Mouse (Mus musculus) embryonic facial prominence, embryonic 11.5 days (tissue): ENCODE results near the gene Zbtb43. TPM values are rescaled to one million over a fixed set of nuclear protein-coding genes. Genes with fewer than 3 reads are reported as not detected.

Experiments used
- ATAC-seq: fragments of 200-750 bp; cut with Nextera tagmentation; replicated peaks from 2 replicates; pipeline ENCODE4 v1.8.0; 2017; ENCODE audit warnings: low read depth; ENCODE audit not compliant: insufficient number of reproducible peaks, low FRiP score, low TSS enrichment
- DNase-seq: peaks from one replicate; pipeline ENCODE4 v3.0.0-alpha.2; 2015; ENCODE audit warnings: low spot score
- H3K27ac ChIP-seq: fragments of 300-500 bp; sonication (generic); replicated peaks from 2 replicates; pipeline ENCODE4 v1.5.1; 2014; ENCODE audit warnings: mild to moderate bottlenecking, low read depth, low read length, control low read depth
- H3K27me3 ChIP-seq: fragments of 300-500 bp; sonication (generic); 2 replicates; pipeline ENCODE4 v1.6.1; 2014; ENCODE audit warnings: mild to moderate bottlenecking, low read length, moderate library complexity, mixed read lengths; ENCODE audit not compliant: control insufficient read depth, insufficient read depth
- H3K36me3 ChIP-seq: fragments of 300-500 bp; sonication (generic); replicated peaks from 2 replicates; pipeline ENCODE4 v1.6.1; 2014; ENCODE audit warnings: low read depth, mild to moderate bottlenecking, low read length, moderate library complexity, mixed read lengths; ENCODE audit not compliant: control insufficient read depth, insufficient read depth
- H3K4me1 ChIP-seq: fragments of 300-500 bp; sonication (generic); 2 replicates; pipeline ENCODE4 v1.6.1; 2014; ENCODE audit warnings: low read length, mixed read lengths; ENCODE audit not compliant: control insufficient read depth, insufficient read depth
- H3K4me2 ChIP-seq: fragments of 300-500 bp; sonication (generic); 2 replicates; pipeline ENCODE4 v1.6.1; 2014; ENCODE audit warnings: low read depth, mild to moderate bottlenecking, control low read depth, low read length, moderate library complexity
- H3K4me3 ChIP-seq: fragments of 300-500 bp; sonication (generic); 2 replicates; pipeline ENCODE4 v1.5.1; 2014; ENCODE audit warnings: low read depth, low read length, control low read depth
- H3K9ac ChIP-seq: fragments of 300-500 bp; sonication (generic); replicated peaks from 2 replicates; pipeline ENCODE4 v1.6.1; 2014; ENCODE audit warnings: mild to moderate bottlenecking, control low read depth, low read length
- H3K9me3 ChIP-seq: fragments of 300-500 bp; sonication (generic); replicated peaks from 2 replicates; pipeline ENCODE4 v1.6.1; 2016; ENCODE audit warnings: mild to moderate bottlenecking, low read length, inconsistent platforms, mixed read lengths; ENCODE audit not compliant: control insufficient read depth
- WGBS: fragments of 180-500 bp; shearing (Covaris S2); extraction: QIAGEN DNeasy Blood & Tissue Kit; methylation state at CpG from one replicate; pipeline ENCODE4 v1.1.7; 2014; 5-methylcytosine and 5-hydroxymethylcytosine counted together
- polyA plus RNA-seq: library from polyadenylated mRNA; unstranded; fragments of >200 nt; fragmentation: Nextera tagmentation; extraction: Ambion mirVana; gene quantifications from 2 replicates; pipeline ENCODE4 v1.2.1, GENCODE M21; 2014

Gene Zbtb43
- polyA plus RNA-seq, 1 experiment from 2014 or later = 25.5 TPM

- no peak overlapping the region for H3K4me3 ChIP-seq
- H3K9ac ChIP-seq = no peak overlapping the region
- WGBS = 64% methylated on average over 5 of the region's 5 CpGs
- no peaks in the 10 kb centered on the region for H3K27me3 ChIP-seq
- H3K27ac ChIP-seq = no peak overlapping the region
- peaks cover 3% of the 10 kb centered on the region; the same call in 1 of the 2 replicates for H3K4me1 ChIP-seq
- no peaks in the 10 kb centered on the region; the same call in 1 of the 2 replicates for H3K36me3 ChIP-seq
- ATAC-seq = no peak
- no peaks in the 10 kb centered on the region for H3K9me3 ChIP-seq
- H3K4me2 ChIP-seq = no peak overlapping the region
- no peak for DNase-seq
Observed at GRCm38 (mm10) chr2:33465215-33465614, 3.1 kb downstream of the Zbtb43 start.

GRCm38 (mm10) chr2:33462066-33462465 is 6.3 kb downstream of the Zbtb43 start:
- 88% methylated on average over 7 of the region's 7 CpGs for WGBS
- Histone ChIP-seq H3K27ac (no peak overlapping the region), H3K4me3 (no peak overlapping the region), H3K4me2 (no peak overlapping the region), H3K9ac (no peak overlapping the region), H3K4me1 (no peaks in the 10 kb centered on the region), H3K27me3 (no peaks in the 10 kb centered on the region), H3K36me3 (no peaks in the 10 kb centered on the region; the same call in 1 of the 2 replicates), H3K9me3 (no peaks in the 10 kb centered on the region)
- no peak for ATAC-seq
- no peak for DNase-seq

GRCm38 (mm10) chr2:33461066-33461465 is 7.3 kb downstream of the Zbtb43 start:
- WGBS = 81% methylated on average over 1 of the region's 1 CpGs
- no peaks in the 10 kb centered on the region for H3K9me3 ChIP-seq
- ATAC-seq (no peak), DNase-seq (no peak)
- no peak overlapping the region for H3K4me2 ChIP-seq
- H3K4me3 ChIP-seq = no peak overlapping the region
- no peak overlapping the region for H3K27ac ChIP-seq
- no peak overlapping the region for H3K9ac ChIP-seq
- H3K36me3 ChIP-seq = no peaks in the 10 kb centered on the region; the same call in 1 of the 2 replicates
- no peaks in the 10 kb centered on the region for H3K4me1 ChIP-seq
- H3K27me3 ChIP-seq = no peaks in the 10 kb centered on the region

GRCm38 (mm10) chr2:33459660-33460059 is 8.7 kb downstream of the Zbtb43 start:
- Histone ChIP-seq H3K4me3 (no peak overlapping the region), H3K36me3 (peaks cover 4% of the 10 kb centered on the region), H3K4me2 (no peak overlapping the region), H3K9ac (no peak overlapping the region), H3K9me3 (no peaks in the 10 kb centered on the region), H3K27ac (no peak overlapping the region), H3K27me3 (no peaks in the 10 kb centered on the region), H3K4me1 (no peaks in the 10 kb centered on the region)
- DNase-seq (no peak), ATAC-seq (no peak)
- WGBS = 86% methylated on average over 4 of the region's 4 CpGs

- Histone ChIP-seq H3K4me1 (no peaks in the 10 kb centered on the region), H3K9me3 (no peaks in the 10 kb centered on the region), H3K4me2 (no peak overlapping the region), H3K9ac (no peak overlapping the region), H3K27me3 (no peaks in the 10 kb centered on the region), H3K27ac (no peak overlapping the region), H3K36me3 (peaks cover 9% of the 10 kb centered on the region), H3K4me3 (no peak overlapping the region)
- 86% methylated on average over 3 of the region's 3 CpGs for WGBS
- DNase-seq (no peak), ATAC-seq (no peak)
Observed at GRCm38 (mm10) chr2:33456696-33457095, 11.7 kb downstream of the Zbtb43 start.

GRCm38 (mm10) chr2:33456242-33456641 is 12.1 kb downstream of the Zbtb43 start:
- Histone ChIP-seq H3K27me3 (no peaks in the 10 kb centered on the region), H3K27ac (no peak overlapping the region), H3K4me3 (no peak overlapping the region), H3K36me3 (peaks cover 9% of the 10 kb centered on the region), H3K9ac (no peak overlapping the region), H3K4me2 (no peak overlapping the region), H3K9me3 (no peaks in the 10 kb centered on the region), H3K4me1 (no peaks in the 10 kb centered on the region)
- 85% methylated on average over 5 of the region's 5 CpGs for WGBS
- DNase-seq = no peak
- no peak for ATAC-seq

GRCm38 (mm10) chr2:33455350-33455749 is 13.0 kb downstream of the Zbtb43 start:
- H3K4me1 ChIP-seq = no peaks in the 10 kb centered on the region
- H3K9ac ChIP-seq = no peak overlapping the region
- H3K9me3 ChIP-seq = no peaks in the 10 kb centered on the region
- H3K27me3 ChIP-seq = no peaks in the 10 kb centered on the region
- H3K36me3 ChIP-seq = peaks cover 9% of the 10 kb centered on the region
- H3K27ac ChIP-seq = no peak overlapping the region
- no peak for DNase-seq
- ATAC-seq = no peak
- H3K4me2 ChIP-seq = no peak overlapping the region
- 88% methylated on average over 3 of the region's 3 CpGs for WGBS
- no peak overlapping the region for H3K4me3 ChIP-seq

- no peak overlapping the region for H3K4me3 ChIP-seq
- peaks cover 9% of the 10 kb centered on the region for H3K36me3 ChIP-seq
- no peaks in the 10 kb centered on the region for H3K9me3 ChIP-seq
- WGBS = 85% methylated on average over 8 of the region's 8 CpGs
- H3K27ac ChIP-seq = no peak overlapping the region
- ATAC-seq = no peak
- no peaks in the 10 kb centered on the region for H3K4me1 ChIP-seq
- DNase-seq = no peak
- no peak overlapping the region for H3K4me2 ChIP-seq
- H3K27me3 ChIP-seq = no peaks in the 10 kb centered on the region
- no peak overlapping the region for H3K9ac ChIP-seq
Observed at GRCm38 (mm10) chr2:33454816-33455215, 13.5 kb downstream of the Zbtb43 start.
